Mouse (Mus musculus) left cerebral cortex, postnatal 36 days (tissue): ENCODE measurements at regions not wholly inside any gene's neighbourhood (a gene's known extent, or its start where the extent isn't known, plus 50 kb on each side); places are given as distances from the start of the nearest gene placed in this dataset.
"Not testable (repeated sequence)": the region's sequence is repeated elsewhere in the genome, so short reads cannot be mapped to it uniquely, and the experiment has no call there.

Source experiments
- DNase-seq, 2 experiments: peaks; one replicate each; pipeline ENCODE4 v3.0.0; 2021 to 2022; ENCODE audit warnings: low spot score in 2 of 2, mixed read lengths in 1 of 2
- intact Hi-C: fragments of 180-260 bp; cut with DNase I; formaldehyde crosslinking; loops from one replicate; pipeline ENCODE4 v1.15.1; 2025

- intact Hi-C loops = no loop called here
- DNase-seq = no peak
Measured at GRCm38 (mm10) chr3:137193873-137194272, 147.0 kb upstream of the Emcn start.

- intact Hi-C loops = loop anchor here (2.0 to 5.0 kb wide), 2 partner anchors 203 to 214 kb away; no protein-coding TSS in a partner anchor
Measured at GRCm38 (mm10) chr3:137211667-137212066, 129.2 kb upstream of the Emcn start.

GRCm38 (mm10) chr3:137216036-137216435 is 124.8 kb upstream of the Emcn start:
- intact Hi-C loops = no loop called here
- DNase-seq = no peak

More at GRCm38 (mm10) chr3:137211667-137212066, 129.2 kb upstream of the Emcn start:
- DNase-seq = peak; percentile 20 to 23

GRCm38 (mm10) chr3:137217245-137217644 is 123.6 kb upstream of the Emcn start:
- no peak for DNase-seq
- intact Hi-C loops = no loop called here

GRCm38 (mm10) chr3:137217926-137218325 is 122.9 kb upstream of the Emcn start:
- DNase-seq = no peak
- intact Hi-C loops = no loop called here

- intact Hi-C loops = no loop called here
- DNase-seq = no peak
Measured at GRCm38 (mm10) chr3:137226151-137226550, 114.7 kb upstream of the Emcn start.

GRCm38 (mm10) chr3:137227122-137227838 is 113.6 kb upstream of the Emcn start:
- intact Hi-C loops = no loop called here
- no peak for DNase-seq

- intact Hi-C loops = no loop called here
Measured at GRCm38 (mm10) chr3:137228416-137228815, 112.5 kb upstream of the Emcn start.

GRCm38 (mm10) chr3:137242877-137243276 is 98.0 kb upstream of the Emcn start:
- DNase-seq = no peak
- intact Hi-C loops = no loop called here

More at GRCm38 (mm10) chr3:137228416-137228815, 112.5 kb upstream of the Emcn start:
- DNase-seq = no peak

GRCm38 (mm10) chr3:137263907-137264306 is 77.0 kb upstream of the Emcn start:
- intact Hi-C loops = no loop called here

GRCm38 (mm10) chr3:137267752-137268151 is 73.1 kb upstream of the Emcn start:
- DNase-seq = no peak

More at GRCm38 (mm10) chr3:137263907-137264306, 77.0 kb upstream of the Emcn start:
- no peak for DNase-seq

GRCm38 (mm10) chr3:137275444-137275843 is 65.4 kb upstream of the Emcn start:
- DNase-seq = no peak

More at GRCm38 (mm10) chr3:137267752-137268151, 73.1 kb upstream of the Emcn start:
- intact Hi-C loops = no loop called here

GRCm38 (mm10) chr3:137279284-137279683 is 61.6 kb upstream of the Emcn start:
- intact Hi-C loops = no loop called here
- no peak for DNase-seq

More at GRCm38 (mm10) chr3:137275444-137275843, 65.4 kb upstream of the Emcn start:
- intact Hi-C loops = no loop called here

GRCm38 (mm10) chr3:137281052-137281451 is 59.8 kb upstream of the Emcn start:
- intact Hi-C loops = no loop called here
- DNase-seq = no peak

- DNase-seq, intact Hi-C loops: not testable (repeated sequence)
Measured at GRCm38 (mm10) chr3:137287558-137287957, 53.3 kb upstream of the Emcn start.

- DNase-seq = no peak
- intact Hi-C loops = no loop called here
Measured at GRCm38 (mm10) chr3:137288301-137288942, 52.4 kb upstream of the Emcn start.

GRCm38 (mm10) chr3:137288943-137289682 is 51.8 kb upstream of the Emcn start:
- DNase-seq = no peak
- intact Hi-C loops = no loop called here

- intact Hi-C loops = no loop called here
- DNase-seq = no peak
Measured at GRCm38 (mm10) chr3:137289683-137289984, 51.2 kb upstream of the Emcn start.
